Comparison of ENCODE assay signal across 8 mouse cellular contexts in genomic region chr11:106612209-106612960, GRCm38 (mm10). TPM values are rescaled to one million over a fixed set of nuclear protein-coding genes. Genes with fewer than 3 reads are reported as not detected.
DNase-seq lines count a peak whose midpoint lies in the region; ATAC-seq and TF ChIP-seq lines count a peak whose summit lies in the region.

No protein-coding gene starts in this region.

- H3K4me3 ChIP-seq in forebrain, postnatal 0 days (ENCODE audit: low read depth, low read length): peak overlapping the region; percentile 78

- no peak for TF ChIP-seq CTCF in forebrain, postnatal 0 days (IDR thresholded peaks at IDR 0.05; ENCODE audit: low read depth)

- H3K9me3 ChIP-seq in forebrain, postnatal 0 days (ENCODE audit: low read length): no peaks in the 10 kb centered on the region

- H3K36me3 ChIP-seq in forebrain, postnatal 0 days (ENCODE audit: insufficient read depth): no peaks in the 10 kb centered on the region

- peak overlapping the region; percentile 71 for H3K27ac ChIP-seq in forebrain, postnatal 0 days (ENCODE audit: low read depth, low read length)

- H3K4me1 ChIP-seq in forebrain, postnatal 0 days (ENCODE audit: insufficient read depth): peaks cover 4% of the 10 kb centered on the region; the same call in 1 of the 2 replicates

- H3K27me3 ChIP-seq in forebrain, postnatal 0 days (ENCODE audit: insufficient read depth, low read length): no peaks in the 10 kb centered on the region

- peak; percentile 81 for ATAC-seq in forebrain, postnatal 0 days

- under 1% methylated on average over 60 of the region's 67 CpGs for WGBS in forebrain, postnatal 0 days

- peak overlapping the region; percentile 69 for H3K9ac ChIP-seq in forebrain, postnatal 0 days

- DNase-seq in layer of hippocampus, adult 11-12 months (ENCODE audit: low spot score): peak; percentile 50
- DNase-seq in layer of hippocampus, adult 9-10 months (ENCODE audit: low spot score): no peak
- peak; percentile 54 for DNase-seq in cerebellum, adult 8-10 months
- DNase-seq in forebrain, postnatal 0 days: peak; percentile 52
- DNase-seq in heart, postnatal 4 days: peak; percentile 62
- peak; percentile 49 for DNase-seq in layer of hippocampus, adult 9-11 months
- peak; percentile 67 for DNase-seq in lung, postnatal 10 days
- DNase-seq in right cerebral cortex, postnatal 10 days (ENCODE audit: low spot score in 2 of 2): peak; percentile 57 to 60

- peak overlapping the region; percentile 76 for H3K4me2 ChIP-seq in forebrain, postnatal 0 days (ENCODE audit: low read depth)

RNA-seq across cellular contexts. Expression of gene Tex2, which starts 0.8 kb away (rescaled TPM):
- 44.7 and 49.3 TPM in 2 replicates for total RNA-seq in forebrain, postnatal 0 days (2014; rRNA removed)
- polyA plus RNA-seq in forebrain, postnatal 0 days (2015; fragmentation: Nextera tagmentation; extraction: Ambion mirVana): 17.5 and 23.0 TPM in 2 replicates
- total RNA-seq in heart, postnatal 4 days (2021): 10 to 100 TPM; 37.6 to 45.2 TPM
